Mouse (Mus musculus): ENCODE results near the gene Sdk2.

Sdk2 gene

DNA sequence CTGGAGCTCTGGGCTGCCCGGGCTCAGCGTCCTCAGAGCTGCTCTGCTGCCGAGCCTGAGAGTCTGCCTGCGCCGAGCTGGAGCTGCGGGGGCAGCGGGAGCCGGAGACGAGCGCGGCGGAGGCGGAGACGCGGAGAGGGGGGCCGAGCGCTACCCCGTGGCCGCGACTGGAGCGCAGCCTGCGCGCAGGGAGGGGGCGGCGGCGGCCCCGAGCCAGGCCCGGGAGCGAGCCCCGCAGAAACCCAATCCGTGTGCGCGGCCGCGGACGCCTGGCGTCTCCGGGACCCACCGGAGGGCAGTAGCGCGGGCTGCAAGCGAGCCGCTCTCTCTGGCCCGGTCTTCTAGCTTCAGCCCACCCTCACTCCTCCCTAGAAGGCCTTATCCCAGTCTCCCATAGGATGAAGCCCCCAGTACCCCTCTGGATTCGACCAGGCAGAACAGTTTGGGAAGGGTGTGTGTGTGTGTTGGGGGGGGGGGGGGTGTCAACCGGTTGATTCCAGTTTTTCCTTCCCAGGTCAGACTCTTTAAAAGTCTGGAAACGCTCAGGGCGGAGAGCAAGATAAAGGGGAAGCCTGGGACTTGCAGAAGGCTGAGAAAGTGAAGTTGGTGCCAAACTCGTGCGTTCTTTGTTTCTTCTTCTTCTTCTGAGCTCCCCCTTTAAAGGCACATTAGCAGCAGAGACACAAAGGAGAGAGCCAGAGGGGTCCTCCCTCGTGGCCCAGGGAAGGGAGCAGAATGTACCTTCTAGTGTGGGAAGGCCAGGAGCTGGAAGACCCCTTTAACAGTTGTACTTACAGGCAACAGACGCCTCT lies at the start of gene Sdk2:
Gene Sdk2 (minus strand): TSS at position 96 of the 812 bp plus-strand sequence.
- DNase-seq: no peak

DNA sequence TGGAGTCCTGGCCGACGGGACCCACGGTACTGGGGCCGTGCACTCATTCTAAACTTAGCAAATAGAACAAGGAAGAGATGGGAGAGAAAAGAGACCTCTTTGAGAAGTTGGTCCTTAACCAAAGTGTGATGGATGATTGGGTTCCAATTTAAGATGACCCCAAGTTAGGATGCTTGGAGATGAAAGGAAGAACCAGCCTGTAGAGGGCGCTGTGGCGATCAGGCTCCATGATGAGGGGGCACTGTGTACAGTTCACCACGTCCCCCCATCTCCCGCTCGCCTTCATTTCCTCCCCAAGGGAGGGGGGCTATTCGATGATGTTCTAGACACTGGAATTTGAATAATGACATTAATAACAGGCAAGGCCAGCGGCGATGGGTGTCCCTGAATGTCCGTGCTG lies 48.2 kb upstream of the Sdk2 start:
- DNase-seq: no peak

DNA sequence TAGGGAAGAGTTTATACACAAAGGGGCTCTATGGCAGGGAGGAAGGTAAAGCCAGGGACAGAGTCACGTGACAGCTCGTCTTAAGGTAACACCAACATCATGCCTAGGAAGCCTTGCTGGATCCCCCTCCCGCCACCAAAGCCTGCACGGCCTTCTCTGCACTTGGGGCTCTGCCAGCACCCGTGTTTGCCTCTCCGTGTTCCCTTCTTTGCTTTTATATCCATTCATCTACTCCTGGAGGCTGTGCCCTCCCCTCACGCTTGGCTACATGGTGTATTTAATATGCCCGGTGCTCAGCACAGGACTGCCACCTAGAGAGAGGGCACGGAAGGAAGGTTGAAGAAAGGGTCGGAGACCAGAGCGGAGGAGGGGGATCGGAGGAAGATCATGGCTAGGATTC lies 47.8 kb upstream of the Sdk2 start:
- no peak for DNase-seq

DNA sequence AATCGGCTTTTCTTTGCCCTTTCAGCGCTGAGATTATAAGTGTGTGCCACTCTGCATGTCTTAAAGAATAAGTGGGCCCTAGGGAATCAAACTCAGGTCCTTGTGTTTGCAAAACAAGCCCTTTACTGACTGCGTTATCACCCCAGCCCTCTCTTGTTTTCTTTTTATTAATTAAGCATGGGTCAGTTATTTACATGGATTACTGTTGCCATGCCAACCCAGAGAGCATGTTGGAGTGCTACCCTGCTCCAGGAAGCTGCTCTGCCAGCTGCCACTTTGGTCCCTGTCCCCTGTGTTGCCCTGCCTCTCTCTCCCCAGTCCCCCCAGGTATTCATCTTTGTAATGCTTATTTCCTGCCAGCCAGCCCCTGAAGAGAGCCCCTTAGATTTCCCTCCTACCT lies 44.0 kb upstream of the Sdk2 start:
- no peak for DNase-seq

DNA sequence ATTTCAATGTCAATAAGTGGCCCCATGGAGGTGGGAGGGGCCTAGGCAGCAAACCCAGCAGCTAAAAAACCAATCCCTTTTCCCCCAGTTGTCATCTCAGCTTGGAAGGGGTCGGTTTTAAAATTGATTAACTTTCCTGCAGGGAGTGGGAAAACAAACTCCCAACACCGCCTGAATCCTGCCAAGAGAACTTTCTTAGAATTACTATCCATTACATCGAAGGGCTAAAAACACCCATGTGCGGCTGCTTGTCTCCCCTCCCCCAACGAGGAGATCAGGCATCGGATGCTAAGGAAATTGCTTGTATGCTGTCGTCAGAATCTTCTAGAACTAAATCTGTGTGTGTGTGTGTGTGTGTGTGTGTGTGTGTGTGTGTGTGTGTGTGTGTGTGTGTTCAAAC lies 26.8 kb upstream of the Sdk2 start:
- no peak for DNase-seq

DNA sequence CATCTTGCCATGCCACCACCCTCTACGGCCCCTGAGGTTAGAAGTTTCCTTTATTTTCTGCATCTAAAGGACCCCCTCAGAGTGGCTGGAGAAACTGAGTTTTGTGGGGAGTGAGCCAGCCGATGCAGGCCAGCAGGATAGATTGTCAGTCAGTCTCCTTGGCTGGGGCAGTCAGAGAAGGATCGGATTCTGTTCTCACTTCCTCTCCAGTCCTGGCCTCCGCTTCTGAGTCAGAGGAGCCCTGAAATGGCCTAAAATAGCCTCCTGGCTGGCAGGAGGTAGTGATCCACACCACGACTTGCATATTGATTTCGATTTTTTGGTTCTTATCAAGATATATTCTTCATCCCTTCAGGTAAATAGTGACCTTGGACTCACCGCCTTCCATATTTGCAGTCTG lies 26.3 kb upstream of the Sdk2 start:
- no peak for DNase-seq

DNA sequence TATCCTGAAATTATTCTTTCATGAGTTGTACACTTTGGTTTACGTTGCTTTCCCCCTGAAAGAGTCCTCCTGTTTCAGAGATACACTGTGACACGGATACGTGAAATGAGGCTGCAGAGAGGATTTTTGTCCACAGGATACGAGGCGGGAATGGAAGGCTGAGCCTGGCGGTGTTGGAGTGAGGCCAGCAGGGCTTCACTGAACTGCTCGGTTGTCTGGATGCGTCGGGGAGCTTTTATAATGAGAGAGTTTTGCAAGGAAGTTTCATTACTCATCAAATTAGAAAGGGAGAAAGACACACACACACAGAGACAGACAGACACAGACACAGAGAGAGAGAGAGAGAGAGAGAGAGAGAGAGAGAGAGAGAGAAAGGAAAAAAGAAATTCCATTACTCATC lies 13.8 kb upstream of the Sdk2 start:
- no peak for DNase-seq

DNA sequence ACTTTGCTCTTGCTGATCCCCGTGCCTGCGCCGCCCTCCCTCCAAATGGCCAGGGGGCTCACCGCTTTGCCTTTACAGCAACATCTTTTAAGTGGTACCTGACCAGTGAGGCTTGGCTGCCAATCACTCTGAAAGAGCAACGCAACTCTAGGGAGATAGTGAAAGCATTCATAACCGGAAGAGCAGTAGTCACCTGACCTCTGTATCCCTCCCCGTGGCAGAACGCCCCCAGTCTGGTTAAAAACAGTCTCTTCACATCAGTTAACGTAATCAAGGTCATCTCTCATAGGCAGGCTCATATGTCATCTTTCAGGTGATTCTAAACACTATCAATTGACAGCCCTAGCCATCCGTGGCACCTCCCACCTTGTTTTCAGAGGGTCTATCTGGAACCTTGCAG lies 5.8 kb upstream of the Sdk2 start:
- no peak for DNase-seq

DNA sequence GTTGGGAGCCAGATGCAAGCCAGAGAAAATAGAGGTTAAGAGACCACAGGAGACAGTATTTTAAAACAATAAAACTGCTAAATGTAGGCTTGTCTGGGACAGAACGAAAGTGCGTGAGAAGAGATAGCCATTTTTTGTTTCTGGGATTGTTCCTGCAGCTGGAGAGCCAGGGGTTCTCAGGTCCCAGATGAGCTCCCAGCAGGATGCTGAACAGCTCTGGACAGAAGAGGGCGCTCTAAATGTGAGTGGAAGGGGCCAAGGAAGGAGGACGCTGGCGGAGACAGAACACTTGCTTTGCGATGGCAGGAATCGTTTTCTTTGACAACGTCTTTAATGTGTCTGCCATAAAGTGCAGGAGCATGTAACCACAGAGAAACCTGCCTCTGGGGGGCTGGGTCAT lies 5.2 kb upstream of the Sdk2 start:
- DNase-seq: no peak

DNA sequence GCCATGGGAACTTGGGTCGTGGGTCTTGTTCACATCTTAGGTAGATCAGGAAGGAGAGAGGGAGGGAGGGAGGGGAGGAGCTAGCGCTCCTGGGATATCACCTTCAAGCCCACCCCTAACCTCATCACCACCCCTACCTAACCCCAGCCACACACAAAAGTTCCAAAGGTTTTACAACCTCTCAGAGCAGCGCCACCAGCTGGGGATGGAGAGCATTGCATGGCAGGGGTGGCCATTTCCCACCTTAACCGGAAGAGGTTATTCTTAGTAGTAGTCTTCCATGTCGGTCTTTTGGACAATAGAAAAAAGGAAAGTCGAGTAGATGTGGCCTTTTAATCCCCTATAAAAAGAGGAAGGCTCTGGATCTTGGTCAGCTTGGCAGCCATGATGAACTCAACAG lies 4.0 kb upstream of the Sdk2 start:
- no peak for DNase-seq

DNA sequence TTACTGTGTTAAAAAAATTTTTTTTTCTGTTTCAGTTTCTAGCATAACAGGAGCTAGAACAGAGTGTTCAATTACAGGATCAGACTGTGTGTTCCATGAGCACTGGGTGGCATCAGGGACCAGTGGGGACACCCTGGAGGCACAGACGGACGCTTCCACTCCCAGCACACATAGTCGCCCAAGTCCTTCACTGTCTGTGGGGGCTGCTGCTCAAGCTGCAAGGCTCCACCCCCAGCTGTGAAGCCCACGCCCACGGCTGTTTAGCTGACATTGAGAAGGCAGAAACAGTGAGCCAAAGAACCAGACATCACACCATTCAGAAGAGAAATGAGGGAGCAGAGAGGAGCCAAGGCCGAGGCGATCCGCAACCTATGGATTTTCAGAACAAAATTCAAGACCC lies 3.3 kb upstream of the Sdk2 start:
- DNase-seq: no peak

DNA sequence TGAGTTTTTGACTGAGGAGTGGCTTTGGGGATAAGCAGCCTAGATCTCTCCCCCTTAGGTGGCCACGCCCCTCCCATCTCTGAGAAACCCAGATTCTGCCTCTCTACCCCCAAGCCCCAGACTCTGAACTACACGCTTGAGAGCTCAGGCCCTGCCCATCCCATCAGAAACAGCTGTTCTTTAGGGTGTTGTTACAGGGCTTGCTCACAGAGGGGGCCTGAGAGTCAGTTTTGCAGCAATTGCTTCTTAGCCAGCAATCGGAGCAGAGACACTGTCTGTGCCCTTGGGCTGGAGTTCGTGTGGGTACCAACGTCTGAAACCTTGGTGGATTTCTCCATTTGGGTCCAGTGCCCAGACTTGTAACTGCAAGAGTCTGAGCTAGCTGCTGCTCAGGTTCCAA lies 1.5 kb upstream of the Sdk2 start:
- DNase-seq: no peak

DNA sequence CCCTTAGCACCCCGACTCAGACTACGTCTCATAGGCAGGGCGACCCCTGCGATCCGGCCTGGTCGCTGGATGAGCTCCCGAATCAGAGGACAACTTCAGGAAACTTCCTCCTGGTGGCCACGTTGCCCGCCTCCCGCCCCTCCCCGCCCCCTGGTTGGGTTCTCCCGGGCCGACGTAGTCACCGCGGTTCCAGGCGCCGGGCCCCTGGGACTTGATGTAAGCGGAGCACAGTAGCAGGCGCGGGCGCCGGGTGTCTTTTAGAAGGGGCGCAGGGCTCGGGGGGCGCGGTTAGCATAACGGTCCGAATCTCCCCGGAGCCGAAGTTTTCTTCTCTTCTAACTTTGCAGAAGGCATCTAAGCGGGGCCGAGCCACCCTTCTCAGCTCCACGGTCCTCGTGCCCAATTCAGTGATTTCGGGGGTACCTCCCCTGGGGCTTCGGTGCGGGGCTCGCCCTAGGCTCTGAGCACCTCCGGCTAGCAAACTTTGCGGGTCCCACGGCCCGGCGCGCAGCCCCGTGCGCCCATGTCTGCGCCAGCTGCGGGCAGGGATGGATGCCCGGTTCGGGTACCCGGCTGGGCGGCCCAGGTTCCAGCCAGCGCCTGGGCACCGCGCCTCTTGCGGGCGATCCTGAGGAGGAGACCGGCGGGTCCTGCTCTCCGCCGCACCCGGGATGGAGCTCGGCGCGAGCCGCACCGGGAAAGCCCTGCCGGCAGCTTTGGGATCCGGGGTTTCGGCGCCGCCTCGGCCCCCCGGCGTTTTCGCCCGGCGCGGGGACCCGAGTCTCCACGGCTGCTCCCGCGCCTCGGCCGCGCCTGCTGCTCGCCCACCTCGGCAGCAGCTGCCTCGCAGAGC lies 522 bp downstream of the Sdk2 start:
- no peak for DNase-seq

DNA sequence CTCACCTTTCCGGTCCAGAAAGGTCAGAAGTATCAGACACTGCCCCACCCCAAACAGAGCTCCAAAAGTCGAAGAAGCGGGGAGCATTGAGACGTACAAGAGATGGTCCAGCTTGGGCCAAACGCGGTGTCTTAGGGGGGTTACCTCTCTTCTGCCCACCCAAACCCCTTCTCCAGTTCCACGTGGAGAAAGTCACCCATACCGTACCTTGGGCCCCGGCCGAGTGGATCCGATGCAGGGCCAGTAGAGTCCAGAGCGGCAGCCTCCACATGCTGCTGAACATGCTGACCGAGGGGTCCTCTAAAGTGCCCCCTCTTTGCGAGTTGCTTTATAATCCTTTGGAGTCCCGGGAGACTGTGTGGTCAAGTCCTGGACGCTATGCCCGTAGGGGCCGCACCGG lies 1.2 kb downstream of the Sdk2 start:
- no peak for DNase-seq

DNA sequence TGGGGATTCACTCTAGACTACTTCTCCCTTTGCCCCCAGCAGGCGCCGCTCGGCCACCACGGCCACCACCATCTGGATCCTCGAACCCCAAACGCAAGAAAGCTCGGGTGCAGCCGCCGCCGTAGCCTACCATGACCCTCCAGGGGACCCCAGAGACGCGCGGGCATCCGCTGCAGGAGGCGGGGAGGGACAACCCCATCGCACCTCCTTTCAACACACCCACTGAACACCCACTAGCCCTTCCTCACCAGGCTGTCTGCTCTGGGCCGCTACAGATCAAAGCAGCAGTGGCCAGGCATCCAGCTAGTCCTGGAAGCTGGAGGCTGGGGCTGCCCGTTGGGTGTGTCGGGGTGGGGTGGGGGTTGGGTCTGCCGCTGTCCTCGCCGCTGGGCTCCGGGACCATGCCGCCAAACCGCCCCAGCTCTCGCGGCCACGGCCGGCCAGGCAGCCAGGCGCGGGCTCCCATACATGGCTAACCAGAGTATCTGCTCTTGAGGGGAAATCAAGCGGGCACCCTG lies 1.9 kb downstream of the Sdk2 start:
- DNase-seq: no peak

DNA sequence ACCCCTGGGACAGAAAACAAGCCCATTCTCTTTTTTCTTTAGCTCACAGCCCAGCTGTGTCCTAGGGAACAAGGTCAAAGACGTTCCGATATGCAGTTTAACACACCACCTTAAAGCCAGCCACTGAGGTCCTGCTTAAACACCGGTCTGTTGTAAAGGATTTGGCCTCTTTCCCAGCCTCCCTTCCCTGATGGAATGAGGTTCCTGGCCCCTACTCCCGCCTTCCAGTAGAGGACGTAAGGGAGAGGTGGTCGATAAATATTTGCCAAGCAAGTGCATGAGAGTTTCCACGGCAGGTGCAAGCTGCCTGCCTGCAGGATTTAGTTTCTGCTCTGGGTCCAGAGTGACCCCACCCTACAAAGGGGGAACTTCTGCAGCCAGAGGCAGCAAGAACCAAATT lies 4.9 kb downstream of the Sdk2 start:
- DNase-seq: no peak

DNA sequence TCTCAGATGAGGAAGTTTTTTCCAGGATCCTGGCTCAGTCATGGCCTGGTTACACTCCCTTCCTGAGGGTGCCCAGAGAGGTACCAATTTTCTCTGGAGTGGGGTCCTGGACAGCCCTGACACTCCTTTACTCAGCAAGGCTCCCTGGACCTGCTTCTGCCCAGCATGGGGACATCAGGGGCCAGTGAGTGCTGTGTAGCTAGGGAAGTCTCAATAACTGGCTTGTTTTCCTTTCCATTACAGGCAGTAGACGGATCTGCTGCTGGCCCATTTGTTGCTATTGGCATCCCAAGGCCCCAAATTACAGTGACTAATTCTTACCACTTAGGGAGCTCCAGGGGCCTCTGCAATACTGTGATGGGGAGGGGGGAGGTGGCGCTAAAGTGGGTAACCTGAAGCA lies 5.6 kb downstream of the Sdk2 start:
- DNase-seq: no peak

DNA sequence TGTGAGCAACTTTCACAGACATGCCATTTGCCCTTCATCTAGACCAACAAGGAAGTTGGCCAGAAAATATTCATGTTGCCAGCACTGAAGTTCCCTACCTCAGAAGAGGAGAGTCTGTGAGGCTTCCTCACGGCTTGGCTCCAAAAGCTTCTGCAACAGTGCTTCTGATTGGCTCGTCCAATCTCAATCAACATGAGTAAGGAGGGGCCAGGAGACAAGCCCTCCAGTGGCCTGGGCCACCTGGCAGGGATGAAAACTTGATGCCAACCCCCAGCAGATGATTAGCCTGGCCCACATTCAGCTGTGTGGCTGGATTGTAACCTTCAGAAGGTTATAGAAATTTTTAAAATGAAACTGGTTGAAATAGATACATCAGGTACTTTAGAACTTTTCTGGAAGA lies 10.5 kb downstream of the Sdk2 start:
- no peak for DNase-seq

DNA sequence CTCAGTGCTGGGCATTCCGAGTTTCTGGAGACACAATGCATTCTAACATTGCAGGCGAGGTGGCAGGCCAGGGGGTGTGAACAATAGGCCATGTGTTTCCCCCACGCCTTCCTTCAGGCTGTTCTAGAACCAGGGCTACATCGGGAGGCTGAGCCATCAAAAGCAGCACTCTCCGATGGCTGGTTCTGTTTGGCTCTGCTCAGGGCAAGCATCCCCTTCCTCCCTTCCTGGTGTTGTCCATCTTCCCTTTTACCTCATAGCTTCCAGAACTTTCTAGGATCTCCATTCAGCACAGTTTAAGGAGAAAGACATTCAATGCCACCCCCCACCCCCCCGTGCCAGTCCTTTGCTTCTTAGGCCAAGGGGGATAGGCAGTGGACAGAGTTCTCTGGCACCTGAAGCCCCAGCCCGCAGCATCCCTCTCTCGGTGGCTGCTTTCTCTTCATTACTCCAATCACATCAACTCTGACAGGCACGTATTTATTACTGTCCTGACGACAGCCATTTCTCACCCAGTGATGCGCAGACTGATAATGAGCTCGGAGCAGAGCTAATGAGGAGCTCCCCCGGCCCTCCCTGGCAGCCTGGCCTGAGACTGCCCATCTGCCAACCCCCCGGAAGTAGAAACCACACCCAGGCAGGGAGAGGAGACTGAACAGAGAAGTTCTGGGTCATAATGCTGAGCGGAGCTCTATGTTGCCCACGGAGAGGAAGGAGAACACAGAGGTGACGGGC lies 12.1 kb downstream of the Sdk2 start:
- DNase-seq: no peak

DNA sequence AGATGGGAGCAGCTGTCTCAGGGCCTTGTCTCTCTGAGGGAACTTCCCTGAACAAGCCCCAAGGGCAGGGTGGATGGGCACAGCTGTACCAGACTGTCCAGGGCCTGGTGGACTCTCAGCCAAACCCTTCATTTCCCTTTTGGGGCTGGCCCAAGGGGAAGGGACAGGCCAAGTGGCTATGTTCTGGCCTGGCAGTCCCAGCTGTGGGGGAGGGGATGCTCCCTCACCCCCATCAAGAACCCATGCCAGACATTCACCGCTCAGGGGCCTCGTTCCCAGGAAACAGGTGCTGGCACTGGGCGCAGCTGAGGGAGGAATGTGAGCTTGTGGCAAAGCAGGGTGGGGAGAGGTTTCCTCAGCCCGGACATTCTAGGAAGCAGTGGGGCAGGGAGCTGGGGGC lies 15.5 kb downstream of the Sdk2 start:
- DNase-seq: no peak

DNA sequence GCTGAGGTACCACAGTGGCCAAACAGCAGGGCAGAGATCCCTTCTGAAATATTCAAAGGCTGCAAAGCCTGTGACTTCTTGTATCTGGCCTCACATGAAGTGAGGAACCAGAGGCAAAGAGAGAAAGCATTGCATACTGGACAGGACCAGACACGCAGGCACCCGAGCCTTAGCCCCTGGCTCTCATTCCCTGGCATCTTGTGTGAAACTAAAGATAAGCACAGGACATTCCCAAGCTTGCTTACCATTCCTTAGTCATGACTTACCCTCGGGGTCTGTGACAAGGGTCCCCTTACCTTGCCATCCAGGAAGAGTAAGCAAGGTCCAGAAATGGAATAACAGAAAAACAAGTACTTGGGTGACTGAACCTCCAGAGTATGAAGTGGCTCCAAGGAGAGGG lies 16.3 kb downstream of the Sdk2 start:
- DNase-seq: no peak

DNA sequence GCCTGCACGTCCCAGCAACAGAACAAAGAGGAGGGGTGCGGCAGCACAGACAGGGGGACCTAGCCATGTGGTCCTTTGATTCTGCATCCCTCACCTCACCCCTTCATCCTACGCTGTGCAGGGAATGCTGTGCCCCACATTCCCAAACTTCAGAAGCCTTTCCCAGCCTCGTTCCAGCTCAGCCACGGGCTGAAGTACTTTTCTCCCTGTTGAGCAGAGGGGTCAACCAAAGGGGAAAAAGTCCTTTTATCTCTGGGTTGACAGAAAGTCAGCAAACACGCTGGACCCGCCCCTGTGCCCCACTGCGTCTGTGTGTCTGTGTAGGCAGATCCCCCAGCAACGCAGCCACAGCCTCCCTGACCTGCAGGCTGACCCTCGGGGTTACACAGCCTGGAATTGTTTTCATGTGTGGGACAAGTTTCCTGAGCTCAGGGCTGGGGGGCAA lies 18.9 kb downstream of the Sdk2 start:
- no peak for DNase-seq

DNA sequence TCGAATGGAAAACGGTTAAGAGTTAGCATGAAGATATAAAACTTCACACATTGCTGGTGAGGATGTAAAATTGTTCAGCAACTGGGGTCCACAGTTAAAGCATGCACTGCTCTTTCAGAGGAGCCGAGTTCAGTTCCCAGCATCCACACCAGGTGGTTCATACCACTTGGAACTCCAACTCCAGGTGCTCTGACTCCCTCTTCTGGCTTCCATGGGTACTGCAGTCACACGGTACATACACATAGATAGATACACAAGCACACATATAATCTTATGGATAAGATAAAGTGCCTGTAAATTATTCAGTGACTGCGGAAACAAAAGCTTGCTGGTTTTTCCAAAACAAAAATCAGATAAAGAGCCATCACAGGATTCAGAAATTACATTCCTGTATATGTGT lies 19.9 kb downstream of the Sdk2 start:
- no peak for DNase-seq

Measured in thymus, adult 18-20 months (tissue).